Mouse (Mus musculus): ENCODE data around the gene Col27a1.

DNA sequence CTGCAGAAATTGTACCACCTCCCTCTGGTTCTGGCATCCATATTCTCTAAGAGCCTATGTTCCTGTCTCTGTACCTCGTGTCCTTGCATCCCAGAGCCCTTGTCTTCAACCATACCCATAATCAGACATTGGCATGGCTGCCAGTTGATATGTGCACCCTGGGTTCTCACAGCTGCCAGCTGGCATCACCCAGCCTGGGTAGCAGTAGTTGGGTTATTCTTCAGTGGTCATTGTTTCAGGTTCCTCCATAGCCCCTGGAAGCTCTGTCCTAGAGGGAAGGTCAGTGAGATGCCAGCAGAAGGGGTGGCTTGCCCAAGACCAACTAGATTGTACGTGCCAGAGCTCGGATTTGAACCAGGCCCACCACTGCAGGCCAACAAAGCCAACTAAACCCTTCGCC, 77.9 kb downstream of the Col27a1 start:
- TF ChIP-seq CTCF (IDR thresholded peaks at IDR 0.05; ENCODE audit: insufficient read depth, low read length) (no peak), POLR2A (IDR thresholded peaks at IDR 0.05; ENCODE audit: borderline replicate concordance, extremely low read depth, low read depth, low read length) (no peak)
